Mouse (Mus musculus) lung, embryonic 16.5 days (tissue): ENCODE results near the gene Rabgap1l. TPM values are rescaled to one million over a fixed set of nuclear protein-coding genes. Genes with fewer than 3 reads are reported as not detected.
A peak's percentile ranks its signal among the peaks of the same experiment; 100 is the strongest.

ENCODE experiments used
- ATAC-seq: fragments of 200-750 bp; cut with Nextera tagmentation; 2 replicates; pipeline ENCODE4 v1.8.0; 2017; ENCODE audit warnings: low read depth, mild to moderate bottlenecking, moderate library complexity
- H3K27ac ChIP-seq: fragments of 300-500 bp; sonication (generic); 2 replicates; pipeline ENCODE4 v1.5.1; 2014; ENCODE audit warnings: mild to moderate bottlenecking, control low read depth, low read length
- H3K27me3 ChIP-seq: fragments of 300-500 bp; sonication (generic); 2 replicates; pipeline ENCODE4 v1.6.1; 2014; ENCODE audit warnings: low read depth, low read length, mixed read lengths; ENCODE audit not compliant: control insufficient read depth, insufficient read depth
- H3K36me3 ChIP-seq: fragments of 300-500 bp; sonication (generic); 2 replicates; pipeline ENCODE4 v1.6.1; 2014; ENCODE audit warnings: low read length; ENCODE audit not compliant: control insufficient read depth, insufficient read depth
- H3K4me1 ChIP-seq: fragments of 300-500 bp; sonication (generic); replicated peaks from 2 replicates; pipeline ENCODE4 v1.6.1; 2014; ENCODE audit warnings: low read length, mixed read lengths; ENCODE audit not compliant: control insufficient read depth, insufficient read depth
- H3K4me2 ChIP-seq: fragments of 300-500 bp; sonication (generic); 2 replicates; pipeline ENCODE4 v1.6.1; 2014; ENCODE audit warnings: low read depth, low read length, control low read depth
- H3K4me3 ChIP-seq: fragments of 300-500 bp; sonication (generic); 2 replicates; pipeline ENCODE4 v1.5.1; 2014; ENCODE audit warnings: mild to moderate bottlenecking, low read length, control low read depth
- H3K9ac ChIP-seq: fragments of 300-500 bp; sonication (generic); 2 replicates; pipeline ENCODE4 v1.6.1; 2014; ENCODE audit warnings: low read length, control low read depth
- H3K9me3 ChIP-seq: fragments of 300-500 bp; sonication (generic); 2 replicates; pipeline ENCODE4 v1.6.1; 2016; ENCODE audit warnings: low read length; ENCODE audit not compliant: control insufficient read depth
- WGBS: fragments of 180-500 bp; shearing (Covaris S2); extraction: QIAGEN DNeasy Blood & Tissue Kit; methylation state at CpG from one replicate; pipeline ENCODE4 v1.1.7; 2014; 5-methylcytosine and 5-hydroxymethylcytosine counted together
- polyA plus RNA-seq: library from polyadenylated mRNA; unstranded; fragments of >200 nt; fragmentation: Nextera tagmentation; extraction: Ambion mirVana; gene quantifications from 2 replicates; pipeline ENCODE4 v1.2.1, GENCODE M21; 2015

Rabgap1l gene
- polyA plus RNA-seq, 1 experiment from 2014 or later: 28.2 TPM

DNA sequence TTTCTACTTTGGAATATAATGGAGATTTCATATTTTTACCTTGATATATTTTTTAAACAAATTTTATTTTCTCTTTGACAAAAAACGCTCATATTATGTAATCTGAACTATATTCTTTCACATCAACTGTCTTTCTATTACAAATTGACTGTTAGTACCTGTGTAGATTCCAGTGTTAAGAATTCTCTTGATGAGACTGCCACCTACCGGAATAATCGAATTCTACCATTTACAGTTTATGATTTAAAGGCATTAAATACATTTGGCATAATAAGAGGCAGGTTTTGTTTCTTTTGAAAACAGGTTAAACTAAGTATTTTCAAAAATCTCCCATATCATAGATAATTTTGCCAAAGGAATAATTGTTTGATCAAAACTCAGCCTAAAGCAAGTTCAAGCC, 75.3 kb downstream of the Rabgap1l start:
- Histone ChIP-seq H3K27ac (no peak overlapping the region), H3K4me1 (no peaks in the 10 kb centered on the region), H3K27me3 (no peaks in the 10 kb centered on the region), H3K4me3 (no peak overlapping the region), H3K9ac (no peak overlapping the region), H3K4me2 (no peak overlapping the region), H3K9me3 (no peaks in the 10 kb centered on the region), H3K36me3 (no peaks in the 10 kb centered on the region)
- WGBS: 11% methylated on average over 3 of the region's 3 CpGs
- ATAC-seq: no peak

DNA sequence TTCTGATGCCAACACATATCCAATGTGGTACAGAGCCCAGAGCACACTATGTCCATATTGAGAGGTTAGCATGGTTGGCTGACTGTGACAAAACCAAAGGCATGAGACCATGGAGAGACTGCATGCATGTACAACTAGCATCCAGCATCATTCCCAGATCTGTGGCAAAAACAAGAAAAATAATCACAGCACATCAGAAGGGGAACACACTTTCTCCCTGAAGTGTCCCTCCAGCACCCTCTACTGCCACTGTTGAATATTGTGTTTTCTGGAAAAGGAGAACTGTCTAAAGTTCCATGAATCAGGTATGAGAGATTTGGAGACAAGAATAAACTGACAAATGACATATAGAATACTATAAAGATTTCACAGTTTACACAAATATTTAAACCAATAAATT, 78.3 kb downstream of the Rabgap1l start:
- Histone ChIP-seq H3K27me3 (no peaks in the 10 kb centered on the region), H3K9ac (no peak overlapping the region), H3K36me3 (no peaks in the 10 kb centered on the region), H3K4me2 (no peak overlapping the region), H3K4me1 (no peaks in the 10 kb centered on the region), H3K27ac (no peak overlapping the region), H3K9me3 (no peaks in the 10 kb centered on the region), H3K4me3 (no peak overlapping the region)
- ATAC-seq: no peak

- H3K4me2 ChIP-seq: no peak overlapping the region
- H3K9me3 ChIP-seq: no peaks in the 10 kb centered on the region
- no peak overlapping the region for H3K27ac ChIP-seq
- no peaks in the 10 kb centered on the region for H3K27me3 ChIP-seq
- H3K36me3 ChIP-seq: no peaks in the 10 kb centered on the region
- ATAC-seq: no peak
- no peak overlapping the region for H3K9ac ChIP-seq
- WGBS: 65% methylated on average over 4 of the region's 4 CpGs
- no peaks in the 10 kb centered on the region for H3K4me1 ChIP-seq
- H3K4me3 ChIP-seq: no peak overlapping the region
Observed at GRCm38 (mm10) chr1:160713887-160714286, 79.1 kb downstream of the Rabgap1l start.

- Histone ChIP-seq H3K9me3 (no peaks in the 10 kb centered on the region), H3K36me3 (no peaks in the 10 kb centered on the region), H3K4me2 (no peak overlapping the region), H3K27ac (no peak overlapping the region), H3K4me1 (no peaks in the 10 kb centered on the region), H3K27me3 (no peaks in the 10 kb centered on the region), H3K4me3 (no peak overlapping the region), H3K9ac (no peak overlapping the region)
- ATAC-seq: no peak
- 74% methylated on average over 1 of the region's 1 CpGs for WGBS
Observed at GRCm38 (mm10) chr1:160713383-160713782, 79.6 kb downstream of the Rabgap1l start.

- Histone ChIP-seq H3K4me3 (no peak overlapping the region), H3K27ac (no peak overlapping the region), H3K9me3 (no peaks in the 10 kb centered on the region), H3K36me3 (no peaks in the 10 kb centered on the region), H3K27me3 (no peaks in the 10 kb centered on the region), H3K4me1 (no peaks in the 10 kb centered on the region), H3K9ac (no peak overlapping the region), H3K4me2 (no peak overlapping the region)
- no peak for ATAC-seq
Observed at GRCm38 (mm10) chr1:160710539-160710938, 82.5 kb downstream of the Rabgap1l start.

DNA sequence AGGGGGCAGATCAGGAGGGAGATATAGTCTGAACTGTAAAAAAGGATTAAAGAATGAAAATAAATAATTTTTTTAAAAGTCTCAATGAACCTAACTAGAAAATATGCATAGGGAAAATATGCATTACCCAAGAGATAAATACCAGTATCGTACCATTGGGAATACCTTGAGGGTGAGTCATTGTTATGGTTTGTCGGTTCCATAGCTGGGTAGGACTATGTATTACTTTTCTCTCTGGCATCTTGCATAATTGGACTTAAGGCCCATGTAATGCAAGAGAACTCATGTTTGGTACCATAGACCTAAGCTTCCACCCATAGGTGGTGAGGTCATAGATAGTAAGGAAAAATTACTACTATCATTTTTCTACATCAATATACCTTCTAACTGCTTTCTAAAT, 88.4 kb downstream of the Rabgap1l start:
- no peaks in the 10 kb centered on the region for H3K27me3 ChIP-seq
- ATAC-seq: no peak
- whole genome bisulfite sequencing: 90% methylated on average over 2 of the region's 2 CpGs
- no peaks in the 10 kb centered on the region for H3K4me1 ChIP-seq
- H3K4me3 ChIP-seq: no peak overlapping the region
- no peak overlapping the region for H3K4me2 ChIP-seq
- H3K27ac ChIP-seq: no peak overlapping the region
- H3K9ac ChIP-seq: no peak overlapping the region
- no peaks in the 10 kb centered on the region for H3K36me3 ChIP-seq
- H3K9me3 ChIP-seq: no peaks in the 10 kb centered on the region

- Histone ChIP-seq H3K4me1 (no peaks in the 10 kb centered on the region), H3K9ac (no peak overlapping the region), H3K27me3 (no peaks in the 10 kb centered on the region), H3K27ac (no peak overlapping the region), H3K4me2 (no peak overlapping the region), H3K36me3 (no peaks in the 10 kb centered on the region), H3K4me3 (no peak overlapping the region), H3K9me3 (no peaks in the 10 kb centered on the region)
- WGBS: 96% methylated on average over 6 of the region's 6 CpGs
- no peak for ATAC-seq
Observed at GRCm38 (mm10) chr1:160703813-160704212, 89.2 kb downstream of the Rabgap1l start.

DNA sequence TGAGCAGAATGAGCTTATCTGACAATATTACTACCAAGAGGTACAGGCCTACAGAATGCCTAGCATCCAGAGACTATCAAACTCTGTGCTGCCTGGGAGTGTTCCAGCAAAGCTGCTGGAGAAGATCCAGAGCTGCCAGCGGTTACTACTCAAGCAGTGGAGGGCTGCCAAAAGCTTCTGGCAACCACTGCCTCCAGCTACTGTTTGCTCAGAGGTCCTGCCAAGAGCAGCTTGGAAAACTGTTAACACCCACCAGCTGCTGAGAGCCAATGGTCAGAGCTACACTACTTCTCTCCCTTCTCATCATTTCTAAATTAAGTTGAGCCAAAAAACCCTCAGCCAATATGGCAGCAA, 99.9 kb downstream of the Rabgap1l start:
- Histone ChIP-seq H3K4me3 (no peak overlapping the region), H3K9ac (no peak overlapping the region), H3K36me3 (no peaks in the 10 kb centered on the region), H3K9me3 (no peaks in the 10 kb centered on the region), H3K27ac (no peak overlapping the region), H3K4me2 (no peak overlapping the region), H3K27me3 (no peaks in the 10 kb centered on the region), H3K4me1 (peaks cover 5% of the 10 kb centered on the region)
- ATAC-seq: peak; percentile 100
- WGBS: 15% methylated on average over 1 of the region's 1 CpGs

GRCm38 (mm10) chr1:160692224-160693093, 100.6 kb downstream of the Rabgap1l start:
- H3K4me2 ChIP-seq: no peak overlapping the region
- no peak overlapping the region for H3K9ac ChIP-seq
- H3K27ac ChIP-seq: no peak overlapping the region
- ATAC-seq: peak; percentile 21; the same call in 1 of the 2 replicates
- H3K27me3 ChIP-seq: no peaks in the 10 kb centered on the region
- peaks cover 5% of the 10 kb centered on the region for H3K4me1 ChIP-seq
- H3K4me3 ChIP-seq: no peak overlapping the region
- no peaks in the 10 kb centered on the region for H3K9me3 ChIP-seq
- H3K36me3 ChIP-seq: no peaks in the 10 kb centered on the region
- WGBS: 68% methylated on average over 6 of the region's 6 CpGs
